Mouse (Mus musculus) thymus, adult 2 months (tissue): Measurements from ENCODE around the gene Sav1. TPM values are rescaled to one million over a fixed set of nuclear protein-coding genes. Genes with fewer than 3 reads are reported as not detected.

Source experiments
- DNase-seq: peaks from one replicate; pipeline ENCODE4 v3.0.0; 2021
- H3K27ac ChIP-seq: fragments of 200-500 bp; 2 replicates; pipeline ENCODE4 v1.5.1; 2012; ENCODE audit warnings: low read length, control low read depth; ENCODE audit not compliant: control insufficient read depth, insufficient read depth
- H3K27me3 ChIP-seq: fragments of 200-500 bp; 2 replicates; pipeline ENCODE4 v1.6.1; 2012; ENCODE audit warnings: mild to moderate bottlenecking, low read length, moderate library complexity, mixed read lengths; ENCODE audit not compliant: control insufficient read depth, insufficient read depth
- H3K36me3 ChIP-seq: fragments of 200-500 bp; 2 replicates; pipeline ENCODE4 v1.6.1; 2012; ENCODE audit warnings: mild to moderate bottlenecking, low read length, moderate library complexity; ENCODE audit not compliant: control insufficient read depth, insufficient read depth
- H3K4me1 ChIP-seq: fragments of 200-500 bp; replicated peaks from 2 replicates; pipeline ENCODE4 v1.6.1; 2012; ENCODE audit warnings: low read length; ENCODE audit not compliant: control insufficient read depth, insufficient read depth
- H3K4me3 ChIP-seq: fragments of 200-500 bp; 2 replicates; pipeline ENCODE4 v1.5.1; 2012; ENCODE audit warnings: mild to moderate bottlenecking, low read length, control low read depth, moderate library complexity; ENCODE audit not compliant: control insufficient read depth, insufficient read depth
- CTCF ChIP-seq: fragments of 200-500 bp; IDR thresholded peaks from 2 replicates; pipeline ENCODE4 v1.5.1; 2012; ENCODE audit warnings: mild to moderate bottlenecking, control low read depth, low read length, moderate library complexity, borderline replicate concordance; ENCODE audit not compliant: control insufficient read depth, poor library complexity, insufficient read depth; ENCODE audit errors: extremely low read depth
- POLR2A ChIP-seq: fragments of 200-500 bp; IDR thresholded peaks from 2 replicates; pipeline ENCODE4 v1.6.1; 2012; ENCODE audit warnings: mild to moderate bottlenecking, low read length, control low read depth, moderate library complexity; ENCODE audit not compliant: control insufficient read depth, poor library complexity, insufficient read depth; ENCODE audit errors: extremely low read depth
- WGBS: fragments of 180-500 bp; shearing (Covaris S2); methylation state at CpG from one replicate; pipeline ENCODE4 v1.1.7; 2018; 5-methylcytosine and 5-hydroxymethylcytosine counted together
- polyA plus RNA-seq: library from polyadenylated mRNA; depleted of rRNA; stranded (reverse); fragments of >200 nt; gene quantifications from 2 replicates; pipeline ENCODE4 v1.2.3, GENCODE M21; 2012

Sav1 gene
- polyA plus RNA-seq, 1 experiment = 22.2 TPM

- 92% methylated on average over 4 of the region's 4 CpGs for WGBS
- no peak for DNase-seq
- H3K4me1 ChIP-seq = no peaks in the 10 kb centered on the region
- H3K4me3 ChIP-seq = no peak overlapping the region
- no peak overlapping the region for H3K27ac ChIP-seq
- no peaks in the 10 kb centered on the region for H3K27me3 ChIP-seq
- H3K36me3 ChIP-seq = peaks cover 13% of the 10 kb centered on the region
- TF ChIP-seq CTCF (no peak), POLR2A (no peak)
Observed at GRCm38 (mm10) chr12:70010356-70010755, 23.6 kb upstream of the Sav1 start.

GRCm38 (mm10) chr12:70005103-70005502 lies 18.3 kb upstream of the Sav1 start:
- 76% methylated on average over 4 of the region's 4 CpGs for WGBS
- Histone ChIP-seq H3K36me3 (no peaks in the 10 kb centered on the region), H3K4me1 (no peaks in the 10 kb centered on the region), H3K27me3 (no peaks in the 10 kb centered on the region), H3K4me3 (no peak overlapping the region), H3K27ac (no peak overlapping the region)
- TF ChIP-seq POLR2A (no peak), CTCF (no peak)
- no peak for DNase-seq

GRCm38 (mm10) chr12:69998186-69998983 lies 11.6 kb upstream of the Sav1 start:
- H3K4me3 ChIP-seq = no peak overlapping the region
- no peak for DNase-seq
- no peaks in the 10 kb centered on the region for H3K4me1 ChIP-seq
- H3K27ac ChIP-seq = no peak overlapping the region
- WGBS = 75% methylated on average over 13 of the region's 13 CpGs
- no peak for TF ChIP-seq POLR2A
- no peak for TF ChIP-seq CTCF
- H3K27me3 ChIP-seq = no peaks in the 10 kb centered on the region
- H3K36me3 ChIP-seq = no peaks in the 10 kb centered on the region

GRCm38 (mm10) chr12:69995382-69995781 lies 8.6 kb upstream of the Sav1 start:
- H3K27ac ChIP-seq = no peak overlapping the region
- no peaks in the 10 kb centered on the region for H3K27me3 ChIP-seq
- TF ChIP-seq POLR2A (no peak), CTCF (no peak)
- no peaks in the 10 kb centered on the region for H3K36me3 ChIP-seq
- no peaks in the 10 kb centered on the region for H3K4me1 ChIP-seq
- no peak overlapping the region for H3K4me3 ChIP-seq
- no peak for DNase-seq
- 46% methylated on average over 3 of the region's 3 CpGs for WGBS

- TF ChIP-seq CTCF (no peak), POLR2A (no peak)
- Histone ChIP-seq H3K36me3 (peaks cover 16% of the 10 kb centered on the region), H3K4me1 (no peaks in the 10 kb centered on the region), H3K4me3 (peak overlapping the region; percentile 93), H3K27ac (no peak overlapping the region), H3K27me3 (no peaks in the 10 kb centered on the region)
- 1% methylated on average over 36 of the region's 36 CpGs for WGBS
- peak; percentile 32 for DNase-seq
Observed at GRCm38 (mm10) chr12:69986241-69986762, 500 bp downstream of the Sav1 start.

GRCm38 (mm10) chr12:69985546-69985945 lies 1.3 kb downstream of the Sav1 start:
- Histone ChIP-seq H3K27ac (no peak overlapping the region), H3K4me1 (no peaks in the 10 kb centered on the region), H3K27me3 (no peaks in the 10 kb centered on the region), H3K4me3 (no peak overlapping the region), H3K36me3 (peaks cover 16% of the 10 kb centered on the region)
- DNase-seq = no peak
- WGBS = 76% methylated on average over 4 of the region's 4 CpGs
- TF ChIP-seq CTCF = no peak
- TF ChIP-seq POLR2A = no peak

- H3K4me3 ChIP-seq = no peak overlapping the region
- peak; percentile 29 for DNase-seq
- no peak overlapping the region for H3K27ac ChIP-seq
- 0 out of 2 replicates have a peak, but pooled peaks cover 2% of the 10 kb centered on the region for H3K4me1 ChIP-seq
- no peak for TF ChIP-seq POLR2A
- TF ChIP-seq CTCF = no peak
- no peaks in the 10 kb centered on the region for H3K27me3 ChIP-seq
- 89% methylated on average over 5 of the region's 5 CpGs for WGBS
- peaks cover 16% of the 10 kb centered on the region for H3K36me3 ChIP-seq
Observed at GRCm38 (mm10) chr12:69982874-69983273, 3.9 kb downstream of the Sav1 start.
